Mouse (Mus musculus) embryonic facial prominence, embryonic 10.5 days (tissue): Measurements from ENCODE around the gene Nmur2. TPM values are rescaled to one million over a fixed set of nuclear protein-coding genes. Genes with fewer than 3 reads are reported as not detected.

Source experiments
- DNase-seq: peaks from one replicate; pipeline ENCODE4 v3.0.0-alpha.2; 2017; ENCODE audit warnings: low spot score
- H3K27ac ChIP-seq: fragments of 300-500 bp; sonication (generic); replicated peaks from 2 replicates; pipeline ENCODE4 v1.5.1; 2016; ENCODE audit warnings: mild to moderate bottlenecking
- H3K27me3 ChIP-seq: fragments of 300-500 bp; sonication (generic); replicated peaks from 2 replicates; pipeline ENCODE4 v1.6.1; 2016; ENCODE audit warnings: low read depth, mild to moderate bottlenecking; ENCODE audit not compliant: poor library complexity, severe bottlenecking
- H3K36me3 ChIP-seq: fragments of 300-500 bp; sonication (generic); replicated peaks from 2 replicates; pipeline ENCODE4 v1.6.1; 2016; ENCODE audit warnings: mild to moderate bottlenecking, moderate library complexity
- H3K4me1 ChIP-seq: fragments of 300-500 bp; sonication (generic); 2 replicates; pipeline ENCODE4 v1.6.1; 2016
- H3K4me3 ChIP-seq: fragments of 300-500 bp; sonication (generic); 2 replicates; pipeline ENCODE4 v1.5.1; 2016; ENCODE audit warnings: mild to moderate bottlenecking, moderate library complexity
- H3K9me3 ChIP-seq: fragments of 300-500 bp; sonication (generic); 2 replicates; pipeline ENCODE4 v1.6.1; 2016; ENCODE audit warnings: mild to moderate bottlenecking
- WGBS: fragments of 180-500 bp; shearing (Covaris S2); methylation state at CpG from one replicate; pipeline ENCODE4 v1.1.7; 2016; 5-methylcytosine and 5-hydroxymethylcytosine counted together
- polyA plus RNA-seq: library from polyadenylated mRNA; unstranded; fragments of >200 nt; fragmentation: Nextera tagmentation; extraction: Ambion mirVana; gene quantifications from 2 replicates; pipeline ENCODE4 v1.2.1, GENCODE M21; 2016

Gene Nmur2
- polyA plus RNA-seq = not detected in 2 replicates

DNA sequence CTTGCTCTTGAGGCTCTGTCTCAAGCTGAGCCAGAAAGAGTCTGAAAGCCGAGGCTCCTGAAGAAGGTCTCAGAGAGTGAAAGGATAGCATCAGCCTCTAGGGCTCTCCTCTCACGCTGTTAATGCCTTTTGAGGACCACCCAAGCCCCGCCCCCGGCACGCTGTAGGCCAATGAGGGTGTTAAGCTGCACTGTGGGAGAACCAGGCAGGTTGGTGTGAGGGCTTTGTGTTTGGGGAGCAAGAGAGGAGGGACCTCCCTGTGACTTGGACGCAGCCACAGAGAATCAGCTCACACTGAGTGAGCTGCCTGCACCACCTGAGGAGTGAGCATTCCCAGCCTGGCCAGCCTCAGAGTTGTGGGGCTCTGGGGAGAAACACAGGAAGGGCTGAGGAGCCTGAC is at the start of gene Nmur2:
Nmur2 (minus strand) TSS at position 94 of the 400 bp plus-strand sequence.
- Histone ChIP-seq H3K4me1 (peaks cover 5% of the 10 kb centered on the region), H3K4me3 (no peak within 1 kb of the TSS), H3K9me3 (no peaks in the 10 kb centered on the region), H3K27ac (peak within 1 kb of the TSS; percentile 30), H3K36me3 (no peaks in the 10 kb centered on the region), H3K27me3 (no peaks in the 10 kb centered on the region)
- 5% methylated on average over 6 of the region's 6 CpGs for WGBS
- peak; percentile 53 for DNase-seq

DNA sequence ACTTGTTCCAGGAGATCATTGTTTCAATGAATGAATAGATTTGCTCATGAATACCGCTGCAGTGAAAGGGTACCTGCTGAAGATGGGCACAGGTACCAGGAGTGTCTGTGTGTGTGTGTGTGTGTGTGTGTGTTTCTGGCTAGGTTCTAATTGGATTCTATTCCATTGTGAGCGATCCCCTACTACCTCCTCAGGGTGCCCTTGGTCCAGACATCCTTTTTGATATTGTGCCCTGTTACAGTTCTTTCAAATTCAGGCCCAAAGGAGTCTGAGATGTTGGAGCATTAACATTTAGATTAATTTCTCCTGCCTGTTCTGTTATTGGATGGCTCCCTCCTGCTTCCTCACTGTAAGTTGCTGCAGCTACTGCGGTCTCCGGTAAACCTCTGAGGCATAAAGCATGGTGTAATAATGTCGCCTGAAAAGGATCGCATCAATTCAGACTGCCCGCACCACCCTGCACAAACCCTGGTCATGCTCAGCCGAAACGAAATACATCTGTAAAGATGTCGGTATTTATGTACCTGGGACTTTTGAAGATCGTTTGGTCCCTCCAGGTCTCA is 48.4 kb upstream of the Nmur2 start:
- Histone ChIP-seq H3K36me3 (no peaks in the 10 kb centered on the region), H3K4me3 (no peak overlapping the region), H3K27me3 (no peaks in the 10 kb centered on the region), H3K4me1 (peaks cover 19% of the 10 kb centered on the region), H3K9me3 (no peaks in the 10 kb centered on the region), H3K27ac (no peak overlapping the region)
- 90% methylated on average over 11 of the region's 11 CpGs for WGBS
- DNase-seq = no peak

DNA sequence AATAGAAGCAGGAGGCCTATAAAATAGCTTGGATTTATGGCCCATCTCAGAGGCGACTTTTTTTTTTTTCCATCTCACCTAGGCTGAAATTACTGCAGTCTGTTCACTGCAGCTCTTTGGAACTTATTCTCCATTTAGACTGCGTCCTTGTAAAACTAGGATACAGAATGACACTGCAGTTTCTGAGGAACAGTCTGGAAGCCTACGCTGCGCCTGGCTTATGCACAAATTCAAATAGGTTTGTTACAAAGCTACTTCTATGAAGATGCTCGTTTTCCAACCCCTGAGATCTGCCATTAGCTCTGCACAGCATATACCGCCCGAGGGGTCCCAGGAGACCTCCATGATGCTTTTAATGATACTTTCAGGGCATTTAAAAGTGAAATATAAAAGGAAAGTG is 31.3 kb upstream of the Nmur2 start:
- Histone ChIP-seq H3K27ac (no peak overlapping the region), H3K27me3 (no peaks in the 10 kb centered on the region), H3K9me3 (no peaks in the 10 kb centered on the region), H3K4me3 (no peak overlapping the region), H3K36me3 (no peaks in the 10 kb centered on the region), H3K4me1 (no peaks in the 10 kb centered on the region)
- DNase-seq = no peak
- WGBS = 84% methylated on average over 7 of the region's 7 CpGs

DNA sequence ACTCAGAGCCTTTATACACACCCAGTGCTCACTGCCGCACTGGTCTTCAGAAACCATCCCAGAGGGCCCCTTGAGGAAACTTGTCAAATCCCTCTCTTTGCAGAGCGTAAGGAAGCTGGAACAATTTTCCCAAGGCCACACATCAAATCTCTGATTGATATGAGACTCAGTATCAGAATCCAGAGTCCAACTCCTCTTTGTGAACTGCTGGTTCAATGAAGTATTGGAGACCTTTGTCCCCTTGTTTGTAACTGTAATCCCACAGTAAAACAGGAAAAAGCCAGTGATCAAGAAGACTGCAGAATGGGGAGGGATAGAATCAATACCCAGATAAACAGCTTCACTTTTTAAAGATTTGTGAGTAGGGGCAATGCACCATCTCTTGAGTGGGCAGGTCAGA is 28.8 kb upstream of the Nmur2 start:
- H3K27me3 ChIP-seq = no peaks in the 10 kb centered on the region
- H3K27ac ChIP-seq = no peak overlapping the region
- no peak for DNase-seq
- no peaks in the 10 kb centered on the region for H3K9me3 ChIP-seq
- WGBS = 91% methylated on average over 2 of the region's 2 CpGs
- H3K36me3 ChIP-seq = no peaks in the 10 kb centered on the region
- no peak overlapping the region for H3K4me3 ChIP-seq
- H3K4me1 ChIP-seq = peaks cover 4% of the 10 kb centered on the region

DNA sequence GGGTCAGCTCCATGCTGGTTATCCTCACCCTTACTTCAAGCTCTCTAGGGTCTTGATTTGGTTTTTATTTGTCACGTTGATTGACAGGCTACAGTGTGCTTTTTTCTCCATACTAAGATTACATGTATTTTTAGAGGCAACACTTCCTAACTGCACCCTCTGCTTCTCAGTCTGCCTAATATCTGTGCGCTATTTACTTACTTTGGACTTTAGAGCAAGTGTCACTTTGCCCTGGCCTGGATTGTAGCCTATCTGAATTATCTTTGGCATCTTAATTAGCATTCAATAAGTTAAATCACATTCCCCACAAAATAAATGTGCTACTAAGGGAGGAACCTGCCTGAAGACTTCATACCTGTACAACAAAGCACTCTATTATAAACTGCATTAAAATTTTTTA is 24.3 kb upstream of the Nmur2 start:
- 88% methylated on average over 2 of the region's 2 CpGs for WGBS
- no peak for DNase-seq
- no peaks in the 10 kb centered on the region for H3K9me3 ChIP-seq
- no peaks in the 10 kb centered on the region for H3K27me3 ChIP-seq
- H3K4me3 ChIP-seq = no peak overlapping the region
- no peak overlapping the region for H3K27ac ChIP-seq
- no peaks in the 10 kb centered on the region for H3K36me3 ChIP-seq
- H3K4me1 ChIP-seq = peaks cover 7% of the 10 kb centered on the region

GRCm38 (mm10) chr11:56064575-56064974 is 23.8 kb upstream of the Nmur2 start:
- Histone ChIP-seq H3K36me3 (no peaks in the 10 kb centered on the region), H3K27me3 (no peaks in the 10 kb centered on the region), H3K9me3 (no peaks in the 10 kb centered on the region), H3K4me1 (peaks cover 7% of the 10 kb centered on the region), H3K27ac (no peak overlapping the region), H3K4me3 (no peak overlapping the region)
- 51% methylated on average over 4 of the region's 4 CpGs for WGBS
- peak; percentile 9 for DNase-seq

DNA sequence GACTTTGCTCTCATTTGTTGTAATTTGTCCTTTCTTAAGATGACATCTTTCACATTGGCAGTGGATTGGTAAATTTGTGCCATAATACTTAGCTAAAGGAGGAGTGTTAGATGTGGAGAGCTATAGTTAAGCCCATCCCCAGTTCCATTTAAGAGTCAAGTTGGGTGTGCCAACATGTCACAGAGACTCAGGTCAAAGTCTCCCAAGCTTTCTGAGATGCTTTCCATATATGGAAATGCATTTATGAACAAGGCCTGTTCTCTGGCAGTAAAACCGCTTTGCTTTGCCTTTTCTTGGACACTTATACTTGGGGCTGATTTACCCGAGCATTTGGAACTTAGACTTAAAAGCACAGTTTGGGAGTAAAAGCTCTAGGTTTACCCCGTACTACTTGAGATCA is 18.4 kb upstream of the Nmur2 start:
- no peak for DNase-seq
- H3K9me3 ChIP-seq = no peaks in the 10 kb centered on the region
- 83% methylated on average over 3 of the region's 3 CpGs for WGBS

DNA sequence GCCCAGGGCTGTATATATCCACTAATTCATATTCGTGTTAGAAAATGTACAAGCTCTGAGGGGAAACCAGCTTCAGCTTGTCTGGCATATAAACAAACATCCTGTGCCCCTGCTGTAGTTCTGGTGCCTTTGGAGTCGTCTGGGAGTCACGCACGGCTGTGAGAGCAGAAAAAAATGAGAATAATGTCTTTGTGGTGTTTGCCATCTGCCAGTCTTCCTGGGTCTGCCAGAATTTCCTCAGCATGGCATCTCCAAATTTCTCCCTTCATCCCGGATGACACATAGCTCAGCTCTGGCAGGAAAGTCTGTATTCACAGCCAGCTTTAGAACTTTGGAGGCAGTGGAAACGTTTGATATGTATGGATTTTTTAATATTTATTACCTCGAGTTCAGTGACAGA is 13.6 kb upstream of the Nmur2 start:
- H3K36me3 ChIP-seq = no peaks in the 10 kb centered on the region
- H3K4me3 ChIP-seq = no peak overlapping the region
- 79% methylated on average over 7 of the region's 7 CpGs for WGBS
- H3K4me1 ChIP-seq = no peaks in the 10 kb centered on the region
- no peak for DNase-seq
- no peak overlapping the region for H3K27ac ChIP-seq
- H3K9me3 ChIP-seq = no peaks in the 10 kb centered on the region
- no peaks in the 10 kb centered on the region for H3K27me3 ChIP-seq

More for the DNA sequence above, 18.4 kb upstream of the Nmur2 start:
- H3K27me3 ChIP-seq = no peaks in the 10 kb centered on the region
- no peaks in the 10 kb centered on the region for H3K36me3 ChIP-seq
- H3K4me1 ChIP-seq = no peaks in the 10 kb centered on the region
- no peak overlapping the region for H3K4me3 ChIP-seq
- no peak overlapping the region for H3K27ac ChIP-seq

DNA sequence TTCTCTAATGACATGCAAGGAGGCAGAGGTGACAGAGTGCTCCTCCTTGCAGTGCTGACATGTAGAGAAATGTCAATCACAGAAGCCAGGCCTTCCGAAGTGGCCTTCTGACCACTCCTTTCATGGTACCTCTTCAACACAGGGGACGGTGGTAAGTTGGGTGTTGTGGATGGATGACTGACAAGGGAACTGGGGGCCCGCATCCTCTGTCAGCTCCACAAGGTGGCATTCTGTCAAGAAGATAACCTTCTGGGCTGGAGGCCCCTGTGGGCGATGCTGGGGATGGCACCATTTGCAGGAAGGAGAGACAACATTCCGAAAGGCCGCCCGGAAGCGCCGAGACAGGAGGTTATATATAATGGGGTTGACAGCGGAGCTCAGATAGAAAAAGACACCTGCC is 14.0 kb downstream of the Nmur2 start:
- H3K9me3 ChIP-seq = no peaks in the 10 kb centered on the region
- no peak overlapping the region for H3K27ac ChIP-seq
- H3K4me1 ChIP-seq = no peaks in the 10 kb centered on the region
- 85% methylated on average over 10 of the region's 10 CpGs for WGBS
- no peaks in the 10 kb centered on the region for H3K36me3 ChIP-seq
- no peak overlapping the region for H3K4me3 ChIP-seq
- DNase-seq = no peak
- H3K27me3 ChIP-seq = no peaks in the 10 kb centered on the region

DNA sequence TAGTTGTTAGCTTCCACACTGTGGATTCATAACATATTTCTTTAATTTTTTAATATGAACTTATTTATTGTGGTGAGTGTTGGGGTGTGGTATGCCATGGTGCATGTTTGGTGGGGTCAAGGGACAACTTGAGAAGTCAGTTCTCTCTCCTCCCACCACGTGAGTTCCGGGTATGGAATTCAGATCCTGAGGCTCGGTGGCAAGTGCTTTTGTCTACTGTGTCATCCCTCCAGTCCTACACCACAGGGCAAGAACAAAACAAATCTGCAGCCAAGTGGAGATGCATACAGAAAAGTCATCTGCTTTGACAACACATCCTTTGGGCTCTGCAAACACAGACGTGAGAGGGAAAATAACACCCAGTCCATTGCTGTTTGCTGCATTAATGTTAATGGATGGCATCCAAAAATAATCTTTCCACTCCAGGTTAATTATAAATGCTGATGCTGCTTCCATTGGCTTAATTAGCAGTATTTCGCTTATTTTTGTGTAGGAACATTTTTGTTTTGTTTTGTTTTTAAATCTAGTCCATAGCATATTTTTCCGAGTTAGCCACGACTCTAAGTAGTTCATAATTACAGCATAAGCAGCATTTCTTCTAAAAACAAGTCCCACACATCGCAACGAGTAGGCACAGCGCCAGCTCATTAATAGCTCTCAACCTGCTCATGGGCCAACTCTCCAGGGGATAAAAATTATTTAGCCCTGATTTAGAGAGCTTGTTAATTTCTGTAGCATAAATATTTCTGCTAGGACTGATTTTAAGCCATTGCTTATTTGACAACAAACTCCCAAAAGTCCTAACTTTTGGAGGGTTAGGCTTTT is 14.9 kb downstream of the Nmur2 start:
- DNase-seq = no peak
- Histone ChIP-seq H3K9me3 (no peaks in the 10 kb centered on the region), H3K27ac (no peak overlapping the region), H3K4me1 (no peaks in the 10 kb centered on the region), H3K36me3 (no peaks in the 10 kb centered on the region), H3K4me3 (no peak overlapping the region), H3K27me3 (no peaks in the 10 kb centered on the region)
- WGBS = 85% methylated on average over 10 of the region's 10 CpGs

- H3K4me3 ChIP-seq = no peak overlapping the region
- 60% methylated on average over 9 of the region's 9 CpGs for WGBS
- H3K4me1 ChIP-seq = no peaks in the 10 kb centered on the region
- no peak overlapping the region for H3K27ac ChIP-seq
- no peaks in the 10 kb centered on the region for H3K27me3 ChIP-seq
- H3K36me3 ChIP-seq = no peaks in the 10 kb centered on the region
- no peaks in the 10 kb centered on the region for H3K9me3 ChIP-seq
- DNase-seq = no peak
These were observed 27.2 kb downstream of the Nmur2 start for GRCm38 (mm10) chr11:56013510-56014057.

- Histone ChIP-seq H3K4me1 (no peaks in the 10 kb centered on the region), H3K27me3 (no peaks in the 10 kb centered on the region), H3K36me3 (no peaks in the 10 kb centered on the region), H3K27ac (no peak overlapping the region), H3K9me3 (no peaks in the 10 kb centered on the region), H3K4me3 (no peak overlapping the region)
- 74% methylated on average over 2 of the region's 2 CpGs for WGBS
- no peak for DNase-seq
These were observed 28.4 kb downstream of the Nmur2 start for GRCm38 (mm10) chr11:56012396-56012795.

GRCm38 (mm10) chr11:56008277-56008676 is 32.5 kb downstream of the Nmur2 start:
- Histone ChIP-seq H3K9me3 (no peaks in the 10 kb centered on the region), H3K4me3 (no peak overlapping the region), H3K27ac (no peak overlapping the region), H3K27me3 (no peaks in the 10 kb centered on the region), H3K36me3 (no peaks in the 10 kb centered on the region), H3K4me1 (no peaks in the 10 kb centered on the region)
- no peak for DNase-seq
- WGBS = 69% methylated on average over 3 of the region's 3 CpGs
